Comparison of ENCODE assay signal across 14 mouse cellular contexts in genomic region chr2:107973528-107973927, GRCm38 (mm10).
DNase-seq lines count a peak whose midpoint lies in the region; ATAC-seq lines count a peak whose summit lies in the region.
"Had no signal": no experiment of that assay in that cellular context is flagged by ENCODE, and none has a peak within 500 bp of the region (broad histone marks: within the 10 kb centered on the region; RNA-seq: fewer than 3 reads in every experiment).

No protein-coding gene starts in this region.

- H3K4me2 ChIP-seq in forebrain, embryonic 14.5 days (ENCODE audit: low read length) = no peak overlapping the region
- H3K4me2 ChIP-seq in forebrain, embryonic 11.5 days (ENCODE audit: low read depth, low read length, severe bottlenecking) = no peak overlapping the region
- no peak overlapping the region for H3K4me2 ChIP-seq in midbrain, embryonic 11.5 days
- H3K4me2 ChIP-seq: intestine, embryonic 15.5 days had no signal

- ATAC-seq in forebrain, embryonic 14.5 days = no peak
- ATAC-seq in forebrain, embryonic 11.5 days (replicated peaks; ENCODE audit: low FRiP score) = no peak
- ATAC-seq in midbrain, embryonic 11.5 days (ENCODE audit: low FRiP score) = no peak
- ATAC-seq: intestine, embryonic 15.5 days had no signal

- no peak overlapping the region for H3K4me3 ChIP-seq in forebrain, embryonic 14.5 days (ENCODE audit: low read depth, low read length)
- H3K4me3 ChIP-seq in forebrain, embryonic 11.5 days (ENCODE audit: low read depth, low read length) = no peak overlapping the region
- no peak overlapping the region for H3K4me3 ChIP-seq in midbrain, embryonic 11.5 days (ENCODE audit: low read depth, low read length)
- H3K4me3 ChIP-seq in midbrain, embryonic 10.5 days = no peak overlapping the region
- H3K4me3 ChIP-seq: intestine, embryonic 15.5 days had no signal

- WGBS in forebrain, embryonic 14.5 days = 68% methylated on average over 4 of the region's 4 CpGs
- 68% methylated on average over 4 of the region's 4 CpGs for WGBS in forebrain, embryonic 11.5 days
- WGBS in midbrain, embryonic 11.5 days = 73% methylated on average over 4 of the region's 4 CpGs
- 77% methylated on average over 4 of the region's 4 CpGs for WGBS in midbrain, embryonic 10.5 days

- H3K36me3 ChIP-seq in forebrain, embryonic 14.5 days (ENCODE audit: control insufficient read depth, insufficient read depth, low read length) = no peaks in the 10 kb centered on the region
- no peaks in the 10 kb centered on the region for H3K36me3 ChIP-seq in forebrain, embryonic 11.5 days (ENCODE audit: control insufficient read depth, insufficient read depth, low read length)
- H3K36me3 ChIP-seq in midbrain, embryonic 11.5 days (ENCODE audit: control insufficient read depth, insufficient read depth, low read length) = no peaks in the 10 kb centered on the region
- no peaks in the 10 kb centered on the region for H3K36me3 ChIP-seq in midbrain, embryonic 10.5 days
- H3K36me3 ChIP-seq: intestine, embryonic 15.5 days had no signal

- no peaks in the 10 kb centered on the region for H3K4me1 ChIP-seq in forebrain, embryonic 14.5 days (ENCODE audit: control insufficient read depth, insufficient read depth, low read length)
- no peaks in the 10 kb centered on the region for H3K4me1 ChIP-seq in forebrain, embryonic 11.5 days (replicated peaks; ENCODE audit: control insufficient read depth, insufficient read depth, low read length)
- no peaks in the 10 kb centered on the region for H3K4me1 ChIP-seq in midbrain, embryonic 11.5 days (ENCODE audit: control insufficient read depth, insufficient read depth, low read length)
- H3K4me1 ChIP-seq in midbrain, embryonic 10.5 days = no peaks in the 10 kb centered on the region
- H3K4me1 ChIP-seq: intestine, embryonic 15.5 days had no signal

- H3K27ac ChIP-seq in forebrain, embryonic 14.5 days (ENCODE audit: low read depth, low read length) = no peak overlapping the region
- H3K27ac ChIP-seq in forebrain, embryonic 11.5 days (ENCODE audit: low read depth, low read length) = no peak overlapping the region
- H3K27ac ChIP-seq in midbrain, embryonic 11.5 days (ENCODE audit: low read depth, low read length) = no peak overlapping the region
- no peak overlapping the region for H3K27ac ChIP-seq in midbrain, embryonic 10.5 days (replicated peaks)
- H3K27ac ChIP-seq: intestine, embryonic 15.5 days; liver, embryonic 14.5 days had no signal

- H3K9ac ChIP-seq in forebrain, embryonic 14.5 days (ENCODE audit: low read length) = no peak overlapping the region
- no peak overlapping the region for H3K9ac ChIP-seq in forebrain, embryonic 11.5 days (ENCODE audit: low read length)
- H3K9ac ChIP-seq in midbrain, embryonic 11.5 days (ENCODE audit: low read length) = no peak overlapping the region
- H3K9ac ChIP-seq: intestine, embryonic 15.5 days; liver, embryonic 14.5 days had no signal

- H3K9me3 ChIP-seq in forebrain, embryonic 14.5 days (replicated peaks; ENCODE audit: control insufficient read depth, low read length) = no peaks in the 10 kb centered on the region
- no peaks in the 10 kb centered on the region for H3K9me3 ChIP-seq in forebrain, embryonic 11.5 days (ENCODE audit: control insufficient read depth, low read length)
- no peaks in the 10 kb centered on the region for H3K9me3 ChIP-seq in midbrain, embryonic 11.5 days (ENCODE audit: control insufficient read depth, low read length)
- no peaks in the 10 kb centered on the region for H3K9me3 ChIP-seq in midbrain, embryonic 10.5 days (replicated peaks)
- H3K9me3 ChIP-seq: intestine, embryonic 15.5 days had no signal

- peak; percentile 7 for DNase-seq in forebrain, embryonic 14.5 days (ENCODE audit: low spot score)
- no peak for DNase-seq in forebrain, embryonic 11.5 days (ENCODE audit: low spot score)
- DNase-seq in midbrain, embryonic 11.5 days (ENCODE audit: low spot score, missing footprints) = peak; percentile 45
- no peak for DNase-seq in midbrain, embryonic 10.5 days (ENCODE audit: low spot score)
- DNase-seq in adipocyte (ENCODE audit: low spot score) = peak; percentile 53
- DNase-seq in right cerebral cortex, postnatal 10 days (ENCODE audit: low spot score in 2 of 2) = peak; percentile 33 to 47
- DNase-seq in spleen, adult 18-20 months = no peak
- no peak for DNase-seq in gastrocnemius, postnatal 14 days
- DNase-seq: adrenal gland, postnatal 10 days; cerebellum, postnatal 36 days; kidney, postnatal 4 days; lung, postnatal 36 days had no signal

- H3K27me3 ChIP-seq in forebrain, embryonic 14.5 days (replicated peaks; ENCODE audit: control insufficient read depth, insufficient read depth, low read length) = no peaks in the 10 kb centered on the region
- H3K27me3 ChIP-seq in forebrain, embryonic 11.5 days (ENCODE audit: control insufficient read depth, insufficient read depth, low read length) = no peaks in the 10 kb centered on the region
- no peaks in the 10 kb centered on the region for H3K27me3 ChIP-seq in midbrain, embryonic 11.5 days (ENCODE audit: control insufficient read depth, insufficient read depth, low read length)
- H3K27me3 ChIP-seq in midbrain, embryonic 10.5 days (ENCODE audit: low read depth, poor library complexity, severe bottlenecking) = no peaks in the 10 kb centered on the region
- H3K27me3 ChIP-seq: intestine, embryonic 15.5 days had no signal

- intact Hi-C loops in gastrocnemius, postnatal 14 days (cut with DNase I; ENCODE audit: low total_unique reads) = no loop called here

Comparison
In these comparisons a context has a peak if more than half of its experiments do, and no peak if none do; other contexts are left out.
1. DNase-seq: peak in forebrain, embryonic 14.5 days (single experiment), midbrain, embryonic 11.5 days (single experiment), adipocyte (single experiment) and right cerebral cortex, postnatal 10 days (2 of 2); none in forebrain, embryonic 11.5 days (single experiment), midbrain, embryonic 10.5 days (single experiment), spleen, adult 18-20 months (0 of 2) and gastrocnemius, postnatal 14 days (single experiment).